Mouse (Mus musculus) liver, embryonic 14.5 days (tissue): ENCODE results near the gene Mon2. TPM values are rescaled to one million over a fixed set of nuclear protein-coding genes. Genes with fewer than 3 reads are reported as not detected.

Experiments used
- ATAC-seq: fragments of 200-750 bp; cut with Nextera tagmentation; 2 replicates; pipeline ENCODE4 v1.8.0; 2017; ENCODE audit warnings: moderate number of reproducible peaks, mild to moderate bottlenecking, moderate library complexity; ENCODE audit not compliant: insufficient read depth
- DNase-seq, 3 experiments: peaks; one replicate each; pipeline ENCODE4 v3.0.0-alpha.2; 2012 to 2013; ENCODE audit warnings: low read depth in 3 of 3, low spot score in 3 of 3
- H3K27ac ChIP-seq: fragments of 300-500 bp; sonication (generic); 2 replicates; pipeline ENCODE4 v1.5.1; 2014; ENCODE audit warnings: moderate library complexity, mild to moderate bottlenecking, control low read depth, inconsistent platforms
- H3K27me3 ChIP-seq: fragments of 300-500 bp; sonication (generic); 2 replicates; pipeline ENCODE4 v1.6.1; 2014; ENCODE audit warnings: mild to moderate bottlenecking, low read length, moderate library complexity; ENCODE audit not compliant: control insufficient read depth, insufficient read depth
- H3K36me3 ChIP-seq: fragments of 300-500 bp; sonication (generic); replicated peaks from 2 replicates; pipeline ENCODE4 v1.6.1; 2014; ENCODE audit warnings: low read depth; ENCODE audit not compliant: control insufficient read depth, insufficient read depth
- H3K4me1 ChIP-seq, 2 experiments: fragments of 200-500 bp in 1 of 2; fragments of 300-500 bp in 1 of 2; sonication (generic) in 1 of 2; replicated peaks; 2 replicates each; pipeline ENCODE4 v1.6.1; 2012 to 2014; ENCODE audit warnings: antibody characterized with exemption in 1 of 2, inconsistent platforms in 1 of 2, low read length in 1 of 2; ENCODE audit not compliant: control insufficient read depth in 2 of 2, insufficient read depth in 2 of 2
- H3K4me2 ChIP-seq: fragments of 300-500 bp; sonication (generic); 2 replicates; pipeline ENCODE4 v1.6.1; 2014; ENCODE audit warnings: low read depth, mild to moderate bottlenecking, control low read depth, moderate library complexity
- H3K4me3 ChIP-seq, 2 experiments: fragments of 200-500 bp in 1 of 2; fragments of 300-500 bp in 1 of 2; sonication (generic) in 1 of 2; 2 replicates each; pipeline ENCODE4 v1.5.1; 2012 to 2014; ENCODE audit warnings: low read depth in 2 of 2, low read length in 2 of 2, mild to moderate bottlenecking in 2 of 2, control low read depth in 1 of 2, inconsistent platforms in 1 of 2, moderate library complexity in 1 of 2; ENCODE audit not compliant: insufficient read depth in 1 of 2
- H3K9ac ChIP-seq: fragments of 300-500 bp; sonication (generic); replicated peaks from 2 replicates; pipeline ENCODE4 v1.6.1; 2014; ENCODE audit warnings: mild to moderate bottlenecking, control low read depth, moderate library complexity
- H3K9me3 ChIP-seq: fragments of 300-500 bp; sonication (generic); 2 replicates; pipeline ENCODE4 v1.6.1; 2016; ENCODE audit warnings: low read length, mixed read lengths; ENCODE audit not compliant: control insufficient read depth
- CTCF ChIP-seq: IDR thresholded peaks from 2 replicates; pipeline ENCODE4 v1.5.1; 2016; ENCODE audit warnings: antibody characterized with exemption, low read depth, control low read depth
- EP300 ChIP-seq: IDR thresholded peaks from 2 replicates; pipeline ENCODE4 v1.6.1; 2016; ENCODE audit warnings: antibody characterized with exemption, low read depth
- WGBS: fragments of 180-500 bp; shearing (Covaris S2); extraction: QIAGEN DNeasy Blood & Tissue Kit; methylation state at CpG from one replicate; pipeline ENCODE4 v1.1.7; 2014; ENCODE audit not compliant: insufficient replicate concordance; 5-methylcytosine and 5-hydroxymethylcytosine counted together
- polyA plus RNA-seq, 2 experiments: library from polyadenylated mRNA; depleted of rRNA in 1 of 2; stranded (reverse) in 1 of 2; unstranded in 1 of 2; fragments of >200 nt; fragmentation: Nextera tagmentation in 1 of 2; extraction: Ambion mirVana in 1 of 2; gene quantifications; 2 replicates each; pipeline versions ENCODE4 v1.2.1 to v1.2.3; 2012 to 2014

Gene Mon2
- polyA plus RNA-seq, 2 experiments: 9.8 to 12.6 TPM

- TF ChIP-seq EP300 (no peak), CTCF (no peak)
- peak; percentile 55 to 64 (median 60) for DNase-seq
- Histone ChIP-seq H3K4me2 (peak overlapping the region; percentile 93), H3K4me1 (peaks cover 20 to 23% of the 10 kb centered on the region in 2 experiments), H3K4me3 (peak overlapping the region; percentile 89 to 94), H3K9ac (peak overlapping the region; percentile 95), H3K9me3 (no peaks in the 10 kb centered on the region), H3K27me3 (no peaks in the 10 kb centered on the region), H3K27ac (peak overlapping the region; percentile 82), H3K36me3 (peaks cover 2% of the 10 kb centered on the region; the same call in 1 of the 2 replicates)
- ATAC-seq: peak; percentile 87
- under 1% methylated on average over 64 of the region's 115 CpGs for WGBS
Measured at GRCm38 (mm10) chr10:122985515-122986319, 90.6 kb downstream of the Mon2 start.

DNA sequence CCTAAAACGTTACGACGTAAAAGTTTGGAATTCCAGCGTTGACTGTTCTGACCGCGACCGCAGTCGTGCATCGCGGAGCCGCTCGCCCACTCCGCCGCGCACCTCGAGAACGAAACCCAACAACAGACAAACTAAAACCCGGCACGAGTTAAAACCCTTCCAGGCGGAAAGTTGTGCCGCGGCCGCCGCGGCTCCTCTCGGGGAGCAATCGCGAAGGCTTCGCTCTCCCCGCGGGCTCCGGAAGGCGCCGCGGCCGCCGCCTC lies 91.1 kb downstream of the Mon2 start:
- peak overlapping the region; percentile 93 for H3K4me2 ChIP-seq
- H3K9ac ChIP-seq: peak overlapping the region; percentile 95
- TF ChIP-seq CTCF (no peak), EP300 (no peak)
- H3K4me3 ChIP-seq: peak overlapping the region; percentile 89 to 94
- no peak for DNase-seq
- H3K4me1 ChIP-seq: peaks cover 20 to 23% of the 10 kb centered on the region in 2 experiments
- no peaks in the 10 kb centered on the region for H3K9me3 ChIP-seq
- ATAC-seq: peak; percentile 7; the same call in 1 of the 2 replicates
- peak overlapping the region; percentile 82 for H3K27ac ChIP-seq
- under 1% methylated on average over 37 of the region's 37 CpGs for WGBS
- H3K27me3 ChIP-seq: no peaks in the 10 kb centered on the region
- H3K36me3 ChIP-seq: peaks cover 2% of the 10 kb centered on the region

DNA sequence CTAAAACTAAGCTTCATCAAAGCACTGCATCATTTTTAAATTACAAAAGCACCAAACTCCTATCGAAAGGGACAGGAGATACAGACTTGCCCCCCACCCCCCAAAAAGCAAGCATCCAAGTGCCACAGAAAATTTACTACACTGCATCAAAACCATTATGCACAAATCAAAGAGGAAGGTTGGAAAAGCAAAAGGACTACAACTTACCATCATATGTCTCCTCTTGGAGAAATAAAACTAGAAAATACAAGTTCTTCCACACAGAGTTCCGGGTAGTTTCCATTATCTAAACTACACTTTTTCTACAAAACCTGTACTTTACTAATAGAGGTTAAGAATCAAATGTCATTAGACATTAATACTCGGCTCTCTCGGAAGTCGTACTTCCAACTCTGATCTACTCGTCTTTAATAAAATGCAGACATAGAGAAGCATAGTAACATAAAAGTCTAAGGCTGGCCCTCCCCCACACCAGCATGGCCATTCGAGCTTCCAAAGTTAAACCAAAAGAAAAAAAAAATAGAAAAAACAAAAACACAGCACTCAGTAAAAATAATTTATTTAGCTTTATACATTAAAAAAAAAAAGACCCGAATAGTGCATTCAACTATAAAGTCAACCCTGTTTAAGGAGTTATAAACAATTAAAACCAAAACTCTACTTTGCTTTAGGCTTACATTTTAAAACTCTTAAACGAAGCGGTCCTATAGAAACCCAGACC lies 91.6 kb downstream of the Mon2 start:
- no peaks in the 10 kb centered on the region for H3K9me3 ChIP-seq
- H3K27ac ChIP-seq: peak overlapping the region; percentile 82
- no peaks in the 10 kb centered on the region for H3K27me3 ChIP-seq
- peak overlapping the region; percentile 95 for H3K9ac ChIP-seq
- H3K4me1 ChIP-seq: peaks cover 20 to 23% of the 10 kb centered on the region in 2 experiments
- H3K4me2 ChIP-seq: peak overlapping the region; percentile 93
- DNase-seq (no peak), ATAC-seq (no peak)
- WGBS: 4% methylated on average over 10 of the region's 10 CpGs
- H3K36me3 ChIP-seq: peaks cover 2% of the 10 kb centered on the region
- TF ChIP-seq CTCF (no peak), EP300 (no peak)
- peak overlapping the region; percentile 89 to 94 for H3K4me3 ChIP-seq

DNA sequence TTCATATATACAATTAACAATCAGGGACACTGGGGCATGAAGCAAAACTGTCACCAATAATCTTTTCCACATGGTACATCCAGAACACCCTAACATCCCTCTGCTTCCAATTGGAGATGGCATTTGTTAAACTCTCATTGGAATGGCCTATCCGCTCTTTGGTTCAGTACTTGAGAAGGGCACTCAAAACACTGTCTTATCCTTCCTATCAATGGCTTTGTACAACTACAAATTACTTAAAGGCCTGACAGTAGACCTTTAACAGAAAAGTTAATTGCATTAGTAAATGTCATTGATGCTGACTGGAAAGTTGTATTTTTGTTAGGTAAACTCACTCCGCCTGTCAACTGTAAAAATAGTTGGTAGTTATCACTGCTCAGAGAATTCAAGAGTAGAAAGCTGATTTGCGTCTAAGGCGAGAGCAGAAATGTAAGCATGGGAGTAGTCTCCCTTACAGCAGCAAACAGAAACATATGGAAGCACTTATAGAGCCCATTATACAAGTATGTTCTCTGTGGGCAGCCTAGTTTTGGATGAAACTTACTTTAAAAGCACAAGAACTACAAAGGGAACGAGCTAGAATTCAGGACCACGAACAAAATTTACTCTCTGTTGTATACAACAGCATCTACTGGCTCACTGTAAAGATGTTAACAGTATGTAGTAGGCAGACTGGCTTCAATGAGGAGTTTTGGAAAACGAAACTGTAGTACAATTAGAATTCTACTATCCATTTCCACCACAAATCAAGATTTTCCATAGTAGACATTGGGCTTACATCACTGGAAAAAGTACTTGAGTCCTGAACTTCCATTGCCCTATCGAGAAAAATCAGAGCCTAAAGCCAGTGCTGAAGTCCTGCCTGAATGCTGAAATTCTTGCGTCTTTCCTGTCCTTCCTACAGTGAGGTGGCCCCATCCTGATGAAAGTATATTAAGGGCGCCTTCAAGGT lies 92.5 kb downstream of the Mon2 start:
- TF ChIP-seq CTCF: no peak
- no peak for TF ChIP-seq EP300

More for the DNA sequence above, 92.5 kb downstream of the Mon2 start:
- H3K9ac ChIP-seq: peak overlapping the region; percentile 95
- H3K36me3 ChIP-seq: peaks cover 2% of the 10 kb centered on the region
- peak overlapping the region; percentile 2; the same call in 1 of the 2 replicates for H3K27ac ChIP-seq
- H3K4me2 ChIP-seq: peak overlapping the region; percentile 93
- DNase-seq (no peak), ATAC-seq (no peak)
- peak overlapping the region; percentile 89 to 94 for H3K4me3 ChIP-seq
- peaks cover 20 to 23% of the 10 kb centered on the region in 2 experiments for H3K4me1 ChIP-seq
- WGBS: 44% methylated on average over 10 of the region's 10 CpGs
- H3K9me3 ChIP-seq: no peaks in the 10 kb centered on the region
- H3K27me3 ChIP-seq: no peaks in the 10 kb centered on the region
